Mouse (Mus musculus) MEL (cell line): Measurements from ENCODE around the gene Pqlc2. TPM values are rescaled to one million over a fixed set of nuclear protein-coding genes. Genes with fewer than 3 reads are reported as not detected.

Source experiments
- DNase-seq: peaks from one replicate; pipeline ENCODE4 v3.0.0; 2011; ENCODE audit warnings: low read depth, low spot score
- H3K27ac ChIP-seq: 2 replicates; pipeline ENCODE4 v1.5.1; 2012; ENCODE audit warnings: low read depth, mild to moderate bottlenecking, control low read depth, low read length, moderate library complexity; ENCODE audit not compliant: control insufficient read depth
- H3K27me3 ChIP-seq, 2 experiments: fragments of 150-350 bp in 1 of 2; sonication (generic) in 1 of 2; 2 replicates each; pipeline ENCODE4 v1.6.1; 2012; ENCODE audit warnings: low read length in 2 of 2, mild to moderate bottlenecking in 2 of 2, improper control_type of control experiment in 1 of 2, moderate library complexity in 1 of 2; ENCODE audit not compliant: insufficient read depth in 2 of 2, control insufficient read depth in 1 of 2
- H3K36me3 ChIP-seq, 2 experiments: 2 replicates each; pipeline ENCODE4 v1.6.1; 2012 to 2014; ENCODE audit warnings: low read length in 2 of 2, improper control_type of control experiment in 1 of 2, inconsistent platforms in 1 of 2, mild to moderate bottlenecking in 1 of 2; ENCODE audit not compliant: insufficient read depth in 2 of 2, control insufficient read depth in 1 of 2
- H3K4me1 ChIP-seq, 2 experiments: fragments of 150-350 bp in 1 of 2; sonication (generic) in 1 of 2; 2 replicates each; pipeline ENCODE4 v1.6.1; 2012; ENCODE audit warnings: low read length in 2 of 2, improper control_type of control experiment in 1 of 2, mild to moderate bottlenecking in 1 of 2; ENCODE audit not compliant: insufficient read depth in 2 of 2, control insufficient read depth in 1 of 2
- H3K4me3 ChIP-seq, 2 experiments: fragments of 150-350 bp in 1 of 2; sonication (generic) in 1 of 2; 2 replicates each; pipeline ENCODE4 v1.5.1; 2012; ENCODE audit warnings: low read depth in 2 of 2, low read length in 2 of 2, mild to moderate bottlenecking in 2 of 2, moderate library complexity in 2 of 2, control low read depth in 1 of 2, improper control_type of control experiment in 1 of 2; ENCODE audit not compliant: control insufficient read depth in 1 of 2, insufficient read depth in 1 of 2
- H3K79me2 ChIP-seq: 2 replicates; pipeline ENCODE4 v1.6.1; 2012; ENCODE audit warnings: mild to moderate bottlenecking, low read length, moderate library complexity; ENCODE audit not compliant: control insufficient read depth, poor library complexity, insufficient read depth
- H3K9ac ChIP-seq: 2 replicates; pipeline ENCODE4 v1.6.1; 2012; ENCODE audit warnings: low read depth, mild to moderate bottlenecking, control low read depth, low read length, moderate library complexity; ENCODE audit not compliant: control insufficient read depth, poor library complexity, severe bottlenecking
- H3K9me3 ChIP-seq: fragments of 150-350 bp; sonication (generic); replicated peaks from 2 replicates; pipeline ENCODE4 v1.6.1; 2012; ENCODE audit warnings: mild to moderate bottlenecking, low read length, improper control_type of control experiment, moderate library complexity; ENCODE audit not compliant: insufficient read depth
- BHLHE40 ChIP-seq: IDR thresholded peaks from 2 replicates; pipeline ENCODE4 v1.6.1; 2012; ENCODE audit warnings: low read depth, mild to moderate bottlenecking, inconsistent platforms, low read length, improper control_type of control experiment, borderline replicate concordance
- ETS1 ChIP-seq: IDR thresholded peaks from 2 replicates; pipeline ENCODE4 v1.6.1; 2012; ENCODE audit warnings: low read depth, mild to moderate bottlenecking, inconsistent platforms, low read length, improper control_type of control experiment, moderate library complexity
- GATA1 ChIP-seq: IDR thresholded peaks from 2 replicates; pipeline ENCODE4 v1.6.1; 2011; ENCODE audit warnings: low read depth, low read length, improper control_type of control experiment
- KAT2A ChIP-seq: conservative IDR thresholded peaks from 2 replicates; pipeline ENCODE4 v1.6.1; 2012; ENCODE audit warnings: low read depth, low read length, improper control_type of control experiment, inconsistent platforms
- MAX ChIP-seq: IDR thresholded peaks from 2 replicates; pipeline ENCODE4 v1.6.1; 2011; ENCODE audit warnings: low read length, improper control_type of control experiment
- MAZ ChIP-seq: IDR thresholded peaks from 2 replicates; pipeline ENCODE4 v1.6.1; 2012; ENCODE audit warnings: low read depth, mild to moderate bottlenecking, inconsistent platforms, low read length, improper control_type of control experiment
- MXI1 ChIP-seq: IDR thresholded peaks from 2 replicates; pipeline ENCODE4 v1.6.1; 2011; ENCODE audit warnings: mild to moderate bottlenecking, low read depth, low read length, improper control_type of control experiment
- MYC ChIP-seq: IDR thresholded peaks from 2 replicates; pipeline ENCODE4 v1.6.1; 2011; ENCODE audit warnings: low read depth, mild to moderate bottlenecking, low read length, improper control_type of control experiment, moderate library complexity
- POLR2AphosphoS2 ChIP-seq: IDR thresholded peaks from 2 replicates; pipeline ENCODE4 v1.6.1; 2011; ENCODE audit warnings: low read length, improper control_type of control experiment
- SIN3A ChIP-seq: IDR thresholded peaks from 2 replicates; pipeline ENCODE4 v1.6.1; 2012; ENCODE audit warnings: low read length, improper control_type of control experiment, inconsistent platforms
- UBTF ChIP-seq: IDR thresholded peaks from 2 replicates; pipeline ENCODE4 v1.6.1; 2012; ENCODE audit warnings: low read depth, mild to moderate bottlenecking, inconsistent platforms, low read length, improper control_type of control experiment, moderate library complexity, borderline replicate concordance; ENCODE audit not compliant: insufficient read depth
- ZMIZ1 ChIP-seq: IDR thresholded peaks from 2 replicates; pipeline ENCODE4 v1.6.1; 2012; ENCODE audit warnings: low read depth, mild to moderate bottlenecking, inconsistent platforms, low read length, improper control_type of control experiment, moderate library complexity
- polyA plus RNA-seq, 2 experiments: library from polyadenylated mRNA; stranded (reverse) in 1 of 2; unstranded in 1 of 2; fragments of >175 nt in 1 of 2; fragments of >200 nt in 1 of 2; gene quantifications; 2 replicates each; pipeline versions ENCODE4 v1.2.1 to v1.2.4; 2012; ENCODE audit warnings: low replicate concordance in 2 of 2, low read depth in 1 of 2; ENCODE audit not compliant: insufficient read length in 2 of 2, insufficient read depth in 1 of 2, missing spikeins in 1 of 2
- total RNA-seq: library from RNA; depleted of rRNA; stranded (reverse); fragments of 300-350 nt; gene quantifications from 2 replicates; pipeline ENCODE4 v1.2.3, GENCODE M21; 2012

The Pqlc2 gene
- total and polyA plus RNA-seq, 3 experiments: 5.2 to 12.0 TPM; not detected in 1

DNA sequence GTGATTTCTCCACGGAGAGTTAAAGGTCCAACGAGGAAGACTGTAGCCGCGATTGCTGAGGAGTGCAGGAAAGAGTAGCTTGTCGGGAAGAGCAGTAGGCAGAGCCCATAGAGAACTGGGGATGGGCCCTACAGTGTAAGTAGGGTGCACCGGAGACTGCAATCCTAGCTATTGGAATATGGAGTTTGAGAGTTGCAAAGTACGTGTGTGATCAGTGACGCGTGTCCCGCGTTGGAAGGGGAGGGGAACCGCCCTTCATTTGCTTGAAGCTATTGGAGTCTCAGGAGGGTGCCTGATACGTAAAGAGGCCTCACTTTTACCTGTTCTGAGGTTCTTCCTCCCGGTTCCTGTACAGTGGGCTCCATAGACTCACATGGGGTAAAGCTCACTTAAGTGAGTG is 1.2 kb upstream of the Pqlc2 start:
- Histone ChIP-seq H3K4me3 (peak overlapping the region; percentile 86 to 88), H3K79me2 (peaks cover 4% of the 10 kb centered on the region; the same call in 1 of the 2 replicates), H3K4me1 (peaks cover 0 to 9% of the 10 kb centered on the region in 2 experiments; a peak in 2 of 4 replicates), H3K9me3 (no peaks in the 10 kb centered on the region), H3K27ac (no peak overlapping the region), H3K36me3 (no peaks in the 10 kb centered on the region; a peak in 1 of 4 replicates), H3K9ac (peak overlapping the region; percentile 93), H3K27me3 (no peaks in the 10 kb centered on the region)
- TF ChIP-seq GATA1 (0 out of 2 replicates have a peak, but pooled peaks have one; percentile 12), ZMIZ1 (no peak), MYC (0 out of 2 replicates have a peak, but pooled peaks have one; percentile 43), SIN3A (0 out of 2 replicates have a peak, but pooled peaks have one; percentile 19), MXI1 (peak; percentile 52; the same call in 1 of the 2 replicates), POLR2AphosphoS2 (no peak), MAX (peak; percentile 49; the same call in 1 of the 2 replicates)
- peak; percentile 74 for DNase-seq

GRCm38 (mm10) chr4:139310899-139311701 is 592 bp upstream of the Pqlc2 start:
- peak; percentile 11; the same call in 1 of the 2 replicates for TF ChIP-seq SIN3A
- peak; percentile 73; the same call in 1 of the 2 replicates for TF ChIP-seq UBTF
- no peak for TF ChIP-seq BHLHE40

GRCm38 (mm10) chr4:139309651-139310050 is 857 bp downstream of the Pqlc2 start:
- peak overlapping the region; percentile 86 to 88 for H3K4me3 ChIP-seq
- H3K79me2 ChIP-seq: peaks cover 4% of the 10 kb centered on the region; the same call in 1 of the 2 replicates
- no peaks in the 10 kb centered on the region for H3K27me3 ChIP-seq
- H3K36me3 ChIP-seq: no peaks in the 10 kb centered on the region; a peak in 1 of 4 replicates
- H3K9me3 ChIP-seq: no peaks in the 10 kb centered on the region
- H3K27ac ChIP-seq: no peak overlapping the region
- peaks cover 0 to 9% of the 10 kb centered on the region in 2 experiments; a peak in 2 of 4 replicates for H3K4me1 ChIP-seq
- peak overlapping the region; percentile 93 for H3K9ac ChIP-seq
- peak; percentile 19 for DNase-seq
- TF ChIP-seq MAZ (no peak), BHLHE40 (no peak), KAT2A (no peak), ETS1 (no peak), POLR2AphosphoS2 (no peak)

More at GRCm38 (mm10) chr4:139310899-139311701, 592 bp upstream of the Pqlc2 start:
- peaks cover 4% of the 10 kb centered on the region; the same call in 1 of the 2 replicates for H3K79me2 ChIP-seq
- peak overlapping the region; percentile 86 to 88 for H3K4me3 ChIP-seq
- peak; percentile 62 for DNase-seq
- peaks cover 0 to 9% of the 10 kb centered on the region in 2 experiments; a peak in 2 of 4 replicates for H3K4me1 ChIP-seq
- no peaks in the 10 kb centered on the region for H3K27me3 ChIP-seq
- peak overlapping the region; percentile 93 for H3K9ac ChIP-seq
- no peaks in the 10 kb centered on the region; a peak in 1 of 4 replicates for H3K36me3 ChIP-seq
- H3K9me3 ChIP-seq: no peaks in the 10 kb centered on the region
- peak overlapping the region; percentile 40 for H3K27ac ChIP-seq
